Mouse (Mus musculus): Measurements from ENCODE around the gene 6030498E09Rik. TPM values are rescaled to one million over a fixed set of nuclear protein-coding genes. Genes with fewer than 3 reads are reported as not detected.

The 6030498E09Rik gene
- polyA plus RNA-seq, 1 experiment, result 0.05 TPM

DNA sequence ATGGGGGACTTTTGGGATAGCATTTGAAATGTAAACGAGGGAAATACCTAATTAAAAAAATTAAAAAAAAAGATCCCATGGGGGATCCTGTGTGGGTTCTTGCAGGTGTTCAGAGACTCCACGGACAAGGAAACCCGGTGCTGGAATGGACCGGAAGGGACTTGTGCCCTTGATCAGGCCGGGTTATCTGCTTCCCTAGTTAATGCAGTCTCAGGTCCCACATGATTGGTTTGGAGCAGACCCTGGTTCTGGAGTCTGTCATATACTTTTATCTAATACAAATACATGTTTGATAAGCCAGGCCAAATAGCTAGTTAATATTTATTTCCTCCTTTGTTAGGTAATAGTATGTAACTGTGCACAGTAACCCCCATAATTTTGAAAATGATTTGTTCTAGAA, 223.8 kb downstream of the 6030498E09Rik start:
- DNase-seq (ENCODE audit: low read depth), result no peak
- TF ChIP-seq POLR2A (IDR thresholded peaks at IDR 0.05; ENCODE audit: borderline replicate concordance, extremely low read depth, insufficient read depth, insufficient read length, poor library complexity, severe bottlenecking) (no peak), CTCF (IDR thresholded peaks at IDR 0.05; ENCODE audit: borderline replicate concordance, extremely low read depth, insufficient read depth, insufficient read length) (no peak)

Other genes starting within 250 kb of the 6030498E09Rik start
- 15.7 and 19.6 TPM in 2 replicates for gene Cul4b, start 196.5 kb upstream of the 6030498E09Rik start, polyA plus RNA-seq (2012; rRNA removed)
- gene Mcts1, start 172.1 kb upstream of the 6030498E09Rik start, polyA plus RNA-seq (2012; rRNA removed), result 89.9 and 97.5 TPM in 2 replicates
- gene C1galt1c1, start 137.6 kb upstream of the 6030498E09Rik start, polyA plus RNA-seq (2012; rRNA removed), result 19.0 and 19.8 TPM in 2 replicates

Data from brain, embryonic 14.5 days (tissue).